Mouse (Mus musculus): ENCODE results near the gene BC030499.

Gene BC030499

GRCm38 (mm10) chr11:78290654-78291053 lies at the start of gene BC030499:
Gene BC030499, plus strand, starts transcription at chr11:78290841.
- no peak for DNase-seq (ENCODE audit: low read depth)

- no peak for DNase-seq (ENCODE audit: low read depth)
Observed at GRCm38 (mm10) chr11:78245261-78245626, 45.4 kb upstream of the BC030499 start.

DNA sequence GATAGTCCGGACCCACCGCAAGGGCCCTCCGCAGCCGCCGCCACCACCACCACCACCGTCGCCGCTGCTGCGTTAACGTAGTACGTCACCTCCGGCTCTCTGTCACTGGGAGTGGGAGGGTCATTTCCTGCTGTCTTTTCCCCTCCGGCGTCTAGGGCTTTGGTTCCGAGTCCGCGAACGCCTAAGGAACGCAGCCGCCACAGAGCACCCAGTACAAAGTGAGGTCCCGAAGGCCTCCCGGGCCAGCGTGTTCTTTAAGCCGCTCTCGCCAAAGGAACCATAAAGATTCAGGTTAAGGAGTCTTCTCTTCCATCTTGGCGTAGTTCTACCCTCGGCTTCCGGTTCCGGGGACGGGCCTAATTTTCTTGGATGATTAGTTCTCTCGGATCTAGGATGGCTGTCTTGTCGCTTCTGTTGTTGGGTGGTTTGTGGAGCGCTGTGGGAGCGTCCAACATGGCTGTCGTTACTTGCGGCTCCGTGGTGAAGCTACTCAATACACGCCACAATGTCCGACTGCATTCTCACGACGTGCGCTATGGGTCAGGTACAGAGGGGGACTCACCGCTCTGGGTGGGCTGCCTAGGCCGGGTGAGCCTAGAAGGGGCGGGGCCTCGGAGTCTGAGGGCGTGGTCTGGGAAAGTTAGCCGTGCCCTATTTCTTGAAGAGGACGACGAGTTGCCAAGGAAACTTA lies 44.9 kb upstream of the BC030499 start, which contains the start of the genes Sdf2 and Supt6:
Gene Sdf2 (plus strand): TSS at position 120 of the 691 bp plus-strand sequence.
Gene Supt6 (minus strand): TSS at position 361 of the 691 bp plus-strand sequence.
- DNase-seq (ENCODE audit: low read depth) = peak; percentile 91

GRCm38 (mm10) chr11:78246318-78247011 lies 44.2 kb upstream of the BC030499 start:
- DNase-seq (ENCODE audit: low read depth) = no peak

- DNase-seq (ENCODE audit: low read depth) = no peak
Observed at GRCm38 (mm10) chr11:78247012-78247348, 43.7 kb upstream of the BC030499 start.

DNA sequence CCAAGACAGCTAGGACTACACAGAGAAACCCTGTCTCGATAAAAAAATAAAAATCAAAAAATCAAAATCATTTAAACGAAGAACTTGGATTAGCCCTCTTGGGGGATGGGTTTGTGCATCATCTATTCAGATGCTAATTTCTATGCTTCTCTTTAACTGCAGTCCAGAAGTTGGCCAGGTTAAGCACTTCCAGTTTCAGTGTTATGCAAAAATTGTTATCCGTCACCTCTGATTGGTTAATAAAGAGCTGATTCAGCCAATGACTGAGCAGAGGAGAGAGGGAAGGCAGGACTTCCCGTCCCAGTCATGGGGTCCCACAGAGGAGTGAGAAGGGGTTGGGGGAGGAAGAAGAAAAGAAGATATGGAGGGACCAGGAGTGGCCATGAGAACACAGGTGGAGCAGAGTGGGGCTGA lies 42.9 kb upstream of the BC030499 start:
- peak; percentile 40 for DNase-seq (ENCODE audit: low read depth)

- DNase-seq (ENCODE audit: low read depth) = no peak
Observed at GRCm38 (mm10) chr11:78256618-78257017, 34.0 kb upstream of the BC030499 start.

DNA sequence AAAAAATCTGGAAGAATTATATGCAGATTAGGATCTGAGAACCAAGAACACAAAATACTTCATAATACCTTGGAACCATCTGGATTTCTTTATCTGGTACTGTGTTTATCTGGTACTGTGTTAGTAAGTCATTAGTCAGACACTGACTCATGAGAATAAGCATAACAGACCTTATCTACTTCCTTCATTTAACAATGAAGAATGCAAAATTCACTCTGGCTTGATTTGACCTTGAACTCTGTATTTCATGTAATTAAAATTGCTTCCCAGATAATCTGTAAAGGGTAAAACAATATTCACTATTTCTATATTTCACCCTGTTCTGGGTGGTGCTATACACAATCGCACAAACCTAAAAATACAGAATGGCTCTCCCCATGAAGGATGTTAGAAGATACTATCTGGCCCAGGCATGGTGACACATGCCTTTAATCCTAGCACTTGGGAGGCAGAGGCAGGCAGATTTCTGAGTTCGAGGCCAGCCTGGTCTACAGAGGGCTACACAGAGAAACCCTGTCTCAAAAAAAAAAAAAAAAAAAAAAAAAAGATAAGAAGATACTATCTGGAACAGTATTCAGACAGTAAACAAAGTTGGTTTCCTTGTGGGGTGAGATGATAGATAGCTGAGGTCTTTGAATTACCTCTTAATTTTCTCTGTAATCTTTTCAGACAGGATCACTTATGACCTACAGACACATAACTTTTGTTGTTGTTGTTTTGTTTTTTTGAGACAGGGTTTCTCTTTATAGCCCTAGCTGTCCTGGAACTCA lies 30.0 kb upstream of the BC030499 start:
- DNase-seq (ENCODE audit: low read depth) = no peak

DNA sequence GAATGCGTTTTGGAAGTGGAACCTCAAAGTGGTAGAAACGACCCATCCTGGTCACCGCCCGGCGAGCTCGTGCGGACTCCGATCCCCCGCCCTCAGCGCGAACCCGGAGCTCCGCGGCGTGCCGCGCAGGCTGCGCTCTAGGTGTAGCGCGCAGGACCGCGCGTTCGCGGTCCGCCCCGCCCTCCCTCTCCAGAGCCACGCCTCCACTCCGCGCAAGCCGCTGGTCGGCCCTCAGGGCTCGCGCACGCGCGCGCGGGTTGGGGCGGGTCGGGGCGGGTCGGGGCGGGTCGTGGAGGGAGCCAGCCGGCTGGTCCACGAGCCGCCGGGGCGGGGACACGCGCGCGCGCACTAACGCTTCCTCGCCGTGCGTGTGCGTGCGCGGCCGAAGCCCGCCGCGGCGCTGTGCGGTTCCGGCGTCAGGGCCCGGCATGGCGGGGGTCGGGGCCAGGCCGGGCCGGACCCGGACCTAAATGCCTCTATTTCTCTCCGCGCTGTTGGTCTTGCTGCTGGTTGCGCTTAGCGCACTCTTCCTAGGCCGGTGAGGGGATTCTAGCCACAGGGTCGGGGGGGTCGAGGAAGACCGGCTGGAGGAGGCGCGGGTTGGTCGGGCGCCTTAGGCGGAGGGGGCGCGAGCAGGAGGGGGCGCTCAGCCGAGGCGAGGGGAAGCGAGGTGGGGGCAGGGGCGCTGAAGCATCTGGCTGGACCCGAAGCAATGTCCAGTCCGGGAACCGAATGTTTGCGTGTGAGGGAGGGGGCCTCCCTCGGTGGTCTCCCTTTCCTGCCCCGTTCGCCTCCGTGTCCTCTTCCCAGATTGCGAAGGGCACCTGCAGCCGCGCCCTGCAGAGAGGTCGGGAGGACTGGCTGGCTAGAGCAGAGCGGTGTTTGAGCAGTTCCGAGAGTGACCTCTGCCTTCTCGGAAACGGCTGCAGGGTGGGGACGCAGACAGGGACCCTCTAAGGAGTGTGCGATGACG lies 29.0 kb upstream of the BC030499 start, which contains the start of gene 2610507B11Rik:
Gene 2610507B11Rik (plus strand): TSS at position 373 of the 973 bp plus-strand sequence.
- peak; percentile 86 for DNase-seq (ENCODE audit: low read depth)

DNA sequence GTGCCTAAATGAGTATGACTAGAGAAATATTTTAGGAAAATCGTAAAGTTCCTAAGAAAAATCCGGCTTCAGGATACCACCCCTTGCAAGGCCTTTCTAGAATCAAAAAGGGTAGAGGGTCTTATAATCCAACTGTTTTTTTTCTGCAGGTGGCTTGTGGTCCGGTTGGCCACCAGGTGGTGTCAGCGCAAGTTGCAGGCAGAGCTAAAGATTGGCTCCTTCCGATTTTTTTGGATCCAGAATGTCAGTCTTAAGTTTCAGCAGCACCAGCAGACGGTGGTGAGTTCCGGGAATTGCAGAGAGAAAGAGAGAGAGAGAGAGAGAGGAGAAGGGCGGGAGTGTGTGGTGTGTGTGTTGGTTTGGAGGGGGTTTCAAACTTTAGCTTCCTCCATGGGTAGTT lies 28.1 kb upstream of the BC030499 start:
- DNase-seq (ENCODE audit: low read depth) = peak; percentile 53

GRCm38 (mm10) chr11:78265571-78265970 lies 25.1 kb upstream of the BC030499 start:
- no peak for DNase-seq (ENCODE audit: low read depth)

- no peak for DNase-seq (ENCODE audit: low read depth)
Observed at GRCm38 (mm10) chr11:78271986-78272385, 18.7 kb upstream of the BC030499 start.

DNA sequence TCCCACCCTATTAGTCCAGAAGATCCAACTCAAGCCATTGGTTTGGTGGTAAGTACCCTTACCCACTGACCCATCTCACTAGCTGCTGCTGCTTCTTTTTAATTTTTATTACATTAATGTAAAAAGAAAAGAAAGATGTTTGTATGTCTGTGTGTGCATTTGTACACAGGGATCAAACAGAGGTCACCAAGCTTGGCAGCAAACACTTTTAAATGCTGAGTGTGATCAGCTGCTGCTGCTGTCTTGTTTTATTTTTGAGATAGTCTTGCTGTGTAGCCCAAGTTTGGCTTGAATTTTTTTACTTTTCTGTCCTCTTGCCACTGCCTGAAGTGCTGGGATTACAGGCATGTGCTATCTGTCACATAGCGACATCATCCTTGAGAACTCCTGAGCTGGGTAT lies 15.0 kb upstream of the BC030499 start:
- no peak for DNase-seq (ENCODE audit: low read depth)

GRCm38 (mm10) chr11:78276169-78276568 lies 14.5 kb upstream of the BC030499 start:
- peak; percentile 7 for DNase-seq (ENCODE audit: low read depth)

DNA sequence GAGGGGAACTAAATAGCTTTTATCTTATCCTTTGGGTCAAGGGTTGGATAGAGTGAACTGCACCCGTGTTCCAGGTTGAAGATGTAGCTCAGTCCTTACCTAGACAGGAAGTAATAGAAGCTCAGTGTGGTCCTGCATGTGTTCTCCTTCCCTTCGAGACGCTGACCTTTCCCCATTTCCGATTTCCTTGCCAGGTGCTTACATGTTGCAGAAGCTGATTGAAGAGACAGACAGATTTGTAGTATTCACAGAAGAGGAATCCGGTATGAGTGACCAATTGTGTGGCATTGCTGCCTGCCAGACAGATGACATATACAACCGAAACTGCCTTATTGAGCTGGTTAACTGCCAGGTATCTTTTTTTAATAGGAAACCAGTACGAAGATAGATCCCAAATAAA lies 11.8 kb upstream of the BC030499 start:
- no peak for DNase-seq (ENCODE audit: low read depth)

GRCm38 (mm10) chr11:78279586-78279985 lies 11.1 kb upstream of the BC030499 start:
- DNase-seq (ENCODE audit: low read depth) = no peak

- DNase-seq (ENCODE audit: low read depth) = no peak
Observed at GRCm38 (mm10) chr11:78289146-78289763, 1.4 kb upstream of the BC030499 start.

DNA sequence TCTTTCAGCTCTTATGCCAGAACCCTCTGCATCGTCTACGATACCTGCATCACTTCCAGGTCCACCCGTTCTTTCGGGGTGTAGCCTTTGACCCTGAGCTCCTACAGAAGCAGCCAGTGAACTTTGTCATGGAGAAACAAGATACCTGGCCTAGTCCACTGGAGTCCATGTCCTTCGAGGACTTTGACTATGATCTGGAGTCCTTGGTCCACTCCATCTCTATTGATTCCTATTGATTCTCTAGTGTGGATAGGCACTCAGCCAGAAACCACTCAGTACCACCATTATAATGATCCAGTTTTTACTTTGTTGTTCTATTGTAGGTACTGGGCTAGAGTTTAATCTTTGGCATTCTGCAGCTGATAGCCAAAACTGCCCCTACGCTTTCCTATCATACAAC lies 3.9 kb downstream of the BC030499 start:
- DNase-seq (ENCODE audit: low read depth) = no peak

DNA sequence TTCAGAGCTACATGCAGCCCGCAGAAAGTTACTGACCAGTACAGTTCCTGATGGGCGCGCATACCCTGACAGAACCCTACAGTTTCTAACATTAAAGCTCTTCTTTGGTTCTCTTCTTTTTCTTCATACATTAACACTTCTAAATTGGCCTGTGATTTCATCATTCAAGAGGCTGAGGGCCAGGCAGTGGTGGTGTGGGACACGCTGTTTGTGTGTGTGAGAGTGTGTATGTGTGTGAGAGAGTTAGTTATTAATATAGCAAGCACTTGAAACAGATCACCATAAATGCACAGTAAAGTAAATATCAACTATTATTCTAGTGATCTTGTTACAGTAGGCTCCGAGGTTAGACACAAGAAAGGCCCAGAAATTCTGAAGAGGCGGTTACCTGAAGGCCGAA lies 10.3 kb downstream of the BC030499 start:
- no peak for DNase-seq (ENCODE audit: low read depth)

DNA sequence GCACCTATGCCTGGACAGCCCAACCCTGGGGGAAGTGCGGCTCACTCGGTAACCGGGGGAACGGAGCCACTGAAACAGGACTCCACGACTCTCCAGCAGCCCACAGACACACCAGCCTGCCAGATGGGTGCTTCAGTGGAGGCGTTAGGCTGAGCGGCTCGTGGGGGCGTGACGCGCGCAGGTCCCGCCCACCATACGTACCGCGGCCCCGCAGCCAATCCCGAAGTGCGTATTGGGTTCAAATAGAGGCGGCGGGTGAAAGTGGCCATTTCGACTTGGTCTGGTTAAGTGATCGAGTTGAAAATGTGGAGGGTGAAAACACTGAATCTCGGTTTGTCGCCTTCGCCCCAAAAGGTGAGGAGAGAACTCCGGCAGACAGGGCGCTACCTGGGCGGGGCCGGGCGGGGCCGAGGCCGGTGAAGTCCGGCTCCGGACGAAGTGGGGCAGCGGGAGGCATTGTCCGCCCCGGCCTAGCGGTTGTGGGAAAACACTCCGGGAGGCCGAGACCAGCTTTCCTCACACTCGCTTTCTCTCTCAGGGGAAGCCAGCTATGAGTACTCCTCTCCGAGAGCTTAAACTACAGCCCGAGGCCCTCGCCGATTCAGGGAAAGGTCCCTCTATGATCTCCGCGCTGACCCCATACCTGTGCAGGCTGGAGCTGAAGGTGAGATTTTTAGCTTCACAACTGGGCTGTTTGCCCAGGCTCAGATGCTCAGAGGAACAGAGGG lies 10.9 kb downstream of the BC030499 start, which contains the start of gene Spag5:
Gene Spag5 (plus strand): TSS at position 173 of the 728 bp plus-strand sequence.
- peak; percentile 83 for DNase-seq (ENCODE audit: low read depth)

Measured in c-Kit-positive CD71-negative TER-119-negative erythroid progenitor cells, embryonic 14.5 days (primary cell).